Mouse (Mus musculus) myocyte (in vitro differentiated cells): ENCODE data around the gene Mgst3.

Source experiments
- E2F4 ChIP-seq: IDR thresholded peaks from one replicate; pipeline ENCODE4 v1.6.1; 2011; ENCODE audit warnings: mild to moderate bottlenecking, control low read depth, moderate library complexity; ENCODE audit not compliant: insufficient read depth
- MAX ChIP-seq: IDR thresholded peaks from one replicate; pipeline ENCODE4 v1.6.1; 2011; ENCODE audit warnings: low read depth, mild to moderate bottlenecking, control low read depth
- MYOD1 ChIP-seq, 3 experiments: IDR thresholded peaks; one replicate each; pipeline ENCODE4 v1.6.1; 2011; ENCODE audit warnings: control low read depth in 2 of 3, low read depth in 2 of 3, mild to moderate bottlenecking in 2 of 3, moderate library complexity in 1 of 3; ENCODE audit not compliant: insufficient read length in 2 of 3, control insufficient read depth in 1 of 3
- POLR2A ChIP-seq: IDR thresholded peaks from one replicate; pipeline ENCODE4 v1.6.1; 2011; ENCODE audit warnings: low read depth, mild to moderate bottlenecking, control low read depth, moderate library complexity; ENCODE audit not compliant: insufficient read length
- POLR2AphosphoS2 ChIP-seq: IDR thresholded peaks from one replicate; pipeline ENCODE4 v1.6.1; 2011; ENCODE audit warnings: low read depth, control low read depth; ENCODE audit not compliant: insufficient read length
- SRF ChIP-seq: IDR thresholded peaks from one replicate; pipeline ENCODE4 v1.6.1; 2011; ENCODE audit warnings: low read depth; ENCODE audit not compliant: control insufficient read depth, insufficient read length
- USF1 ChIP-seq: IDR thresholded peaks from one replicate; pipeline ENCODE4 v1.6.1; 2011; ENCODE audit warnings: low read depth, mild to moderate bottlenecking, control low read depth, moderate library complexity

DNA sequence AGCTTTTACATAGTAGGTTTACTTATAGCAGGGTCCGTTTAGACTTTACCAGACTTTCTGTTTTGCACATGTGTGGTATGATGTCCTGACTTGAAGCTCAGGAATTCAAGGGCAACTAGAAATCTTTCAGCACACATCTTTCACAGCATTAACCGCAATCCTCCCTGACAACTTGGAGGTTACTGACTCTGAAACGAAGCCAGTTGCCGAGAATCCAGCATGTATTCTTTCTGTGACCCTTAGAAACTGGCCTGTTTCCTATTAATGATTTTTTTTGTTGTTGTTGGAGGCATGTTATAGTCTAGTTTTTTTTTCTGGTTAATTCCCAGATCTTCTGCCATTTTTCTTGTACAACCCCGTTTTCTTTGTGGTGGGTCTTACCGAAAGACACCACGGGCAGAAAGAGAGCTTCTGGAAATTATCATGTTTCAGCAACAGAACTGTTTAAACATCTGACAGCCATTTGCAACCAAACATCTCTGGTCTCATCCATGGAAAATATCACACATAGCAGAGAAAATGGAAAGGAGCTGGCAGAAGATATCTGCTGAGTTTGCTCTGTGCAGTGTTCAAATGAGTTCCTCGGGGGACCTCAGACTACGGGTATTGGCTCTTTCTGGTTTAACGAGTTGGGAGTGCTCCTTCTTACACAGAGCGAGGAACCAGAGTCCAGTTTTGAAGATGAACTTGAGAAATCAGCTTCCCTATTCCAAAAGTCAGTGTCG is 18.5 kb upstream of the Mgst3 start:
- TF ChIP-seq E2F4 (no peak), POLR2AphosphoS2 (no peak), MYOD1 (IDR thresholded peaks at IDR 0.05; ENCODE audit: control insufficient read depth in 1 of 3, insufficient read length in 2 of 3, low read depth in 2 of 3) (no peak), SRF (no peak), USF1 (no peak), POLR2A (no peak), MAX (no peak)
